Mouse (Mus musculus) ES-CJ7 (cell line): ENCODE data around the gene Rbpjl.

Experiments
- DNase-seq: peaks from one replicate; pipeline ENCODE4 v3.0.0; 2011; ENCODE audit warnings: low read depth, low spot score

Rbpjl gene

GRCm38 (mm10) chr2:164393126-164393525 lies 9.8 kb upstream of the Rbpjl start:
- DNase-seq = no peak

GRCm38 (mm10) chr2:164396076-164396475 lies 6.9 kb upstream of the Rbpjl start:
- DNase-seq = no peak

- peak; percentile 64 for DNase-seq
These were observed 6.0 kb upstream of the Rbpjl start for GRCm38 (mm10) chr2:164396911-164397310.

DNA sequence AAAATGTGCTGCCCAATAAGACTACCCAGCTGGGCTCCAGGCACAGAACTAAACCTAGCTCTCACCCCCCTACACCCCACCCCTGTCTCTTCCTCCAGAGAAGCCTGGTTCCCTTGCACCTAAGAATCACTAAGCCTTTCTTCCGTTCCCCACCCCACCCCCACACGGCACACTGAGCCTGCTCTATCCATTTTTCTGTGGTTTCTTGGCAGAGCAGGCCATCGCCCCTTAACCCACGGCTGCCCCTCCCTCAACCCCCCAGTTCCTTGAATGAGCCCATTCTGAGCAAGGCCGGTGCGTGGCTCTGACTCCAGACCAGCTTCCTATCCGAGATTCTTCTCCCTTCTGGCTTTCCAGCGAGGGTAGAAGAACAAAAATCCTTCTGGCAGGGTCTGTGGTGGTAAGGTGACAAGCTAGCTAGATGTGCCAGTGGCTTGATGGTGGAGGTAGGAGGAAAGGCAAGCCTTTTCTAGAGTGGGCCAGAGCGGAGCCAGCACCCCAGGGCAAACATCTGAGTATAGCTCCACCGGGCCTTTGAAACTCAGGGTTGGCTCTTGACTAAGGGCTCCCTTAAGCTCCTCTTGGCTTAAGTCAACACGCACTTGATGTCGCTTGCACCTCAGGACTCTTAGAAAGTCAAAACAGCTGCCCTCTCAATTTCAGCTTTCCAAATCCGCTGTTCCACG lies 598 bp downstream of the Rbpjl start:
- DNase-seq = no peak

DNA sequence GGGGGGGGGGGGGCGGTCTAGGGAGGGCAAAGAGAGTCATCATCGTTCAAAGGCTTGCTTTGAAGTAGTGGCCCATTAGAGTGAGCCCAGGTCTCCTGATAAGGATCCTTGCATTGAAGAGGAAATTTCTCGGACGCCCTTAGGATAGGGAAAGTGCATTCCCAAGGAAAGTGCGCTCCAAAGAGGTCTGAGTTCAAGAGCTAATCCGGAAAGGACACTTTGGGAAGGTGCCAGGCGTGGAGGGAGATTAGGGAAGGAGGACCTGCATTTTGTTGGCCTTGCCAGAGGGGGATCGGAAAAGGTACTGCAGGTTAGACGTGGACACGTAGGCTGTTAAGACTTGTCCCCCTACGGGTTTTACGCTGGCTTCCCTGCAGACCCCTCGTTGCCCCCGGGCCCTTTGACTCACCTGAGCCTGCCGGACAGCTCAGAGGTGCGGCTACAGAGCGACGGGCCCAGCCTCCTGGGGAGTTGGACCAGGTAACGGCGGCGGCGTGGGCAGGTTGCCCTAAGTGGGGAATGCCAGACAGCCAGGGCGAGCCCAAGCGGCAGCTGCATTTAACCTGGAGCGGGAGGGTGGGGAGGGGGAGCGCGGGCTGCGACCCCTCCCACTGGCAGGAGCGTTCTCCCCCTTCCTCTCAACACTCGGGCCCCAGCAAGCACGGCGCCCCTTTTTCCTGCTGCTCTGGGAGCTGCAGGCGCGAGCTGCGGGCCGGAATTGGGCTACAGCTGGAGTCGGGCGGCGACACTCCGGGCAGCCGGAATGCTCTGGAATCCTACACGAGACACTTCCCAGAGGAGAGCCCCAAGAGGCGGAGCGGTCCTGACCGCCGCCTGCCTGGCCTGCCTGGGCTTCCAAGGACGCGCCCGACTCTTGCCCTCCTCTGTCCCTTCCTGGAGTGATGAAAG lies 1.4 kb downstream of the Rbpjl start:
- no peak for DNase-seq

DNA sequence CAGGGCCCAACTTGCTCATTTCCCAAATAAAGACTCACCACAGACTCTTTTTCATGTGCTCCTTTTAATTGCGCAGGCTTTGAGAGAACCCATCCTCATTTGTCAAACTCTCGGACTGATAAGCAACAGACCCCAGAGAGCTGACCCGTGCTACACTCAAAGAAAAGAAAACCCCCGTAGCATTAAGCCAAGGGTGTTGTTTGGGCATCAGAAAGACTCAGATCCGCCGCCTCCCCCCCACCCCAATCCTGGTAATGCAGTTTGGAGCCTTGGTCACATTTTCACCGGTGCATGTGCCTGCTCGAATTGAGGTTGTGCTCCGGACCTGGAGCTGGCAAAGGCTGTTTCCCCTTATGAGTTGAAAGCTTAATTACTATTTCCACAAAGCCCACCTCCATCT lies 2.1 kb downstream of the Rbpjl start, which contains the start of gene Matn4:
Gene Matn4 (minus strand): TSS at position 101 of the 400 bp plus-strand sequence.
- no peak for DNase-seq

DNA sequence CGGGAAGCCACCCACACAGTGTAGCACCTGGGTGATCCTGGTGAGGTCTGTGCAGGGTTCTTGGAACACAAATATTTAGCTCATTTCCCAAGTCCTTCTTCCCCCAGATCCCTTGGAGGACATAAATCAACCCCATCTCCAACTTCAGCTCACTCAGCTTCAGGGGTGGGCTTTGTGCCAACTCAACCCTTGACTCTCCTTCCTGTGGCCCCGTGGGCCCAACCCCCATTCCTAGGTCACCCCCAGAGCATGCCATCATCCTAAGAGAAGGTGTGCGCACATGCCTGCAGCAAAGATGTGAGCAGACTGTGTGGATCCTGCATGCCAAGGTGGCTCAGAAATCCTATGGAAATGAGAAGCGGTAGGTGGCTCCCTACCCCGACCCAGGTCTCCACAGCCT lies 2.6 kb downstream of the Rbpjl start:
- DNase-seq = no peak

- DNase-seq = peak; percentile 79
These were observed 4.8 kb downstream of the Rbpjl start for GRCm38 (mm10) chr2:164407708-164408107.

GRCm38 (mm10) chr2:164414167-164414566 lies 11.2 kb downstream of the Rbpjl start:
- no peak for DNase-seq

DNA sequence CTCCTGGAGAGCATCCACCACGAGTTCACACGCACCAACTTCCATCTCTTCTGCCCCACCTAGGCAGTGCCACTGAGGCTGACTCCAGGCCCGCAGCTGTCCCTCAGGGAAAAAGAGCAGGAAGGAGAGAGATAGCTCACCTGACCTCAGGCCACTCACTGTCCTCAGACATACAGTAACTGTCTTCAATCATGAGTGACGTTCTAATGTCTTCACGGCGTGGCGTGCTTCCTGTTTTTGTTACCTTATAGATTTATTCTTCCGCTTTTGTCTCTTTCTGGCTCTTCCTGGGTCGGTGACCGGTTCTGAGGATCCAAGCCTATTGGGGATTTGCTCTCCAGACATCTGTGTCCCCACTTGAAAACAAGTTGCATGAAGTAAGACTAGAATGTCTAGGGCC lies 11.6 kb downstream of the Rbpjl start:
- no peak for DNase-seq

DNA sequence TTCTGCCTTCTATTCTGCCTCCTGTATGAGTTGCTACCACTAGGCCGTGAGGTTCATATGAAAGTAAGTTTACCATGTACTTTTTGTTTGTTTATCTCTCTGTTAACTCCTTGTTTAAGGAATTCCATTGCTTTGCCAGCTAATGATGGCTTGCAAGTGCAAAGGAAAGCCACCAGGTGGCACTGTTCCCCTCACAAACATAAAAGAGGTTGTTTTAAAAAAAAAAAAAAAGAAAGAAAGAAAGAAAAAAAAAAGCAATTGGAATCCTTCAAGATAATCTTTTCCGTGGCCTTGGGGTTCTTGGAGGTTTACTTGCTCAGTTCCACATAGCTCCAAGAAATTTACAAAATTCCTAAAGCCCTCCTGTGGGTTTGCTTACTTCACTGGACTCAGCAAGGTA lies 14.3 kb downstream of the Rbpjl start:
- DNase-seq = no peak

- DNase-seq = peak; percentile 45
These were observed 15.5 kb downstream of the Rbpjl start for GRCm38 (mm10) chr2:164418308-164418875.

- no peak for DNase-seq
These were observed 16.5 kb downstream of the Rbpjl start for GRCm38 (mm10) chr2:164419489-164419888.

GRCm38 (mm10) chr2:164421306-164421705 lies 18.4 kb downstream of the Rbpjl start:
- DNase-seq = no peak

- DNase-seq = no peak
These were observed 19.0 kb downstream of the Rbpjl start for GRCm38 (mm10) chr2:164421979-164422378.

GRCm38 (mm10) chr2:164422675-164423393 lies 19.9 kb downstream of the Rbpjl start:
- DNase-seq = no peak

GRCm38 (mm10) chr2:164423464-164423863 lies 20.5 kb downstream of the Rbpjl start:
- DNase-seq = no peak

DNA sequence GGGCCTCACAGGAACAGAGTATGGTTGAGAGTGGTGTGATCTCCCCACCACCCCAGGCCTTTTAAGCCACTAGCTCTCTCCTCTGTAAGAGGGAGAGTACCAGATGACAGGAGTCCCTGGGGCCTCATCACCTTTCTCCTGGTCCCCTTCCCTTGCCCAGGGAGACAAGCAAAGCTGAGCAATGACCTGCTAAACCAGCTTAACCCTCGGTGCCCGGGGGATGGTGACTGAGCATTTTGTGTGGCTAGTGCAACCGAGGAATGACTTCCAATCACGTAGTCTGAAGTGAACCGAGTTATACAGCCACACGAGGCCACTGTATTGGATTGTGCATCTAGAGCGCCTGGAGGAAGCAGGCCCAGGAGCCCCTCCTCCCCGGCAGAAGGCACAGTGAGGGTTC lies 21.5 kb downstream of the Rbpjl start:
- no peak for DNase-seq

- DNase-seq = no peak
These were observed 22.5 kb downstream of the Rbpjl start for GRCm38 (mm10) chr2:164425401-164425800.

- peak; percentile 81 for DNase-seq
These were observed 23.2 kb downstream of the Rbpjl start for GRCm38 (mm10) chr2:164426121-164426520.

GRCm38 (mm10) chr2:164426952-164427351 lies 24.0 kb downstream of the Rbpjl start:
- no peak for DNase-seq

- DNase-seq = peak; percentile 53
These were observed 25.5 kb downstream of the Rbpjl start for GRCm38 (mm10) chr2:164428451-164428850.
